Comparison of ENCODE assay signal across 19 mouse cellular contexts in genomic region chr6:54264537-54264936, GRCm38 (mm10).
"Had no signal": no experiment of that assay in that cellular context is flagged by ENCODE, and none has a peak within 500 bp of the region (broad histone marks: within the 10 kb centered on the region; RNA-seq: fewer than 3 reads in every experiment).

No protein-coding gene starts in this region.

- ATAC-seq: intestine, embryonic 15.5 days; liver, postnatal 0 days; lung, postnatal 0 days; midbrain, embryonic 15.5 days had no signal

- H3K27me3 ChIP-seq: intestine, embryonic 15.5 days; kidney, embryonic 15.5 days; limb, embryonic 15.5 days; midbrain, embryonic 12.5 days; midbrain, embryonic 15.5 days; stomach, embryonic 15.5 days had no signal

- H3K4me1 ChIP-seq: intestine, embryonic 15.5 days; kidney, embryonic 15.5 days; limb, embryonic 15.5 days; midbrain, embryonic 12.5 days; midbrain, embryonic 15.5 days; stomach, embryonic 15.5 days had no signal

- DNase-seq: kidney, adult 11 months; kidney, adult 8-10 months; kidney, postnatal 36 days; left cerebral cortex, postnatal 4 days; liver, postnatal 0 days; lung, embryonic 14.5 days; right cerebral cortex, postnatal 25 days; spleen, adult 18-20 months; thymus, postnatal 25 days had no signal

- H3K4me3 ChIP-seq: intestine, embryonic 15.5 days; kidney, embryonic 15.5 days; limb, embryonic 15.5 days; midbrain, embryonic 12.5 days; midbrain, embryonic 15.5 days; stomach, embryonic 15.5 days had no signal

- H3K4me2 ChIP-seq: intestine, embryonic 15.5 days; kidney, embryonic 15.5 days; limb, embryonic 15.5 days; liver, embryonic 11.5 days; lung, embryonic 14.5 days; midbrain, embryonic 12.5 days; midbrain, embryonic 15.5 days; stomach, embryonic 15.5 days had no signal

- H3K27ac ChIP-seq: intestine, embryonic 15.5 days; kidney, embryonic 15.5 days; limb, embryonic 15.5 days; liver, embryonic 14.5 days; macrophage; midbrain, embryonic 12.5 days; midbrain, embryonic 15.5 days; stomach, embryonic 15.5 days had no signal

- H3K36me3 ChIP-seq: intestine, embryonic 15.5 days; kidney, embryonic 15.5 days; limb, embryonic 15.5 days; midbrain, embryonic 12.5 days; midbrain, embryonic 15.5 days; stomach, embryonic 15.5 days had no signal

- H3K9me3 ChIP-seq: intestine, embryonic 15.5 days; kidney, embryonic 15.5 days; limb, embryonic 15.5 days; midbrain, embryonic 12.5 days; midbrain, embryonic 15.5 days; stomach, embryonic 15.5 days had no signal

- H3K9ac ChIP-seq: intestine, embryonic 15.5 days; kidney, embryonic 15.5 days; limb, embryonic 15.5 days; liver, embryonic 14.5 days; liver, postnatal 0 days; lung, embryonic 14.5 days; midbrain, embryonic 12.5 days; midbrain, embryonic 15.5 days; stomach, embryonic 15.5 days had no signal
